In the genomic region with DNA sequence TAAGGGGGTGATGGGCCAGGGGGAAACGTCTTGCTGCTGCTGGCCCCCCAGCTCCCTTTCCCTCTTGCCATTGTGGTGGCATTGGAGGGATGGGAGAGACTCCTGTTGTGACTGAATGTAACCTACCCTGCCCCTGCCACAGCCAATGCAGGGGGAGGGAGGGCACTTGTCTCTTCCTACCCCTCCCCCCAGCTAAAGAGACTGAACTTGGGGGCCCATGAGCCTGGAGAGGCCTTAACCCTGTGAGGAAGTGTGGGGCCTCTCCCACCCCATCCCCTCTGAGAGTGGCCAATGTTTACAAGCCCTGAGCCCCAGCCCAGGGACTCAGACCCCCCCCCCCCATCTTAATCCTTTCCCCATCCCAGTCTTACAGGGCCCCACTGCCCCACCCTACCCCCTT, we compare ENCODE assay signal across 16 mouse cellular contexts. TPM values are rescaled to one million over a fixed set of nuclear protein-coding genes. Genes with fewer than 3 reads are reported as not detected.
A peak's percentile ranks its signal among the peaks of the same experiment; 100 is the strongest.
DNase-seq lines count a peak whose midpoint lies in the region; ATAC-seq lines count a peak whose summit lies in the region.
"Had no signal": no experiment of that assay in that cellular context is flagged by ENCODE, and none has a peak within 500 bp of the region (broad histone marks: within the 10 kb centered on the region; RNA-seq: fewer than 3 reads in every experiment).

No protein-coding gene starts in this region.

- peak overlapping the region; percentile 28; the same call in 1 of the 2 replicates for H3K9ac ChIP-seq in heart, embryonic 12.5 days
- 0 out of 2 replicates have a peak overlapping the region, but pooled peaks have one; percentile 7 for H3K9ac ChIP-seq in midbrain, embryonic 12.5 days (replicated peaks)
- H3K9ac ChIP-seq: lung, embryonic 15.5 days had no signal

- H3K4me2 ChIP-seq in heart, embryonic 12.5 days, result no peak overlapping the region
- H3K4me2 ChIP-seq in midbrain, embryonic 12.5 days (replicated peaks), result no peak overlapping the region
- H3K4me2 ChIP-seq: lung, embryonic 15.5 days had no signal

- ATAC-seq in heart, embryonic 12.5 days (ENCODE audit: insufficient number of reproducible peaks, low FRiP score), result no peak
- ATAC-seq in midbrain, embryonic 12.5 days (ENCODE audit: low FRiP score, low read depth), result no peak
- ATAC-seq: CD4-positive, CD25-positive, alpha-beta regulatory T cell, adult 4 months had no signal

- no peaks in the 10 kb centered on the region for H3K9me3 ChIP-seq in heart, embryonic 12.5 days (replicated peaks)
- H3K9me3 ChIP-seq in heart, embryonic 10.5 days, result no peaks in the 10 kb centered on the region
- no peaks in the 10 kb centered on the region for H3K9me3 ChIP-seq in midbrain, embryonic 12.5 days
- H3K9me3 ChIP-seq: lung, embryonic 15.5 days had no signal

- no peaks in the 10 kb centered on the region for H3K27me3 ChIP-seq in heart, embryonic 12.5 days (replicated peaks)
- no peaks in the 10 kb centered on the region for H3K27me3 ChIP-seq in heart, embryonic 10.5 days (ENCODE audit: insufficient read depth, poor library complexity, severe bottlenecking)
- no peaks in the 10 kb centered on the region for H3K27me3 ChIP-seq in midbrain, embryonic 12.5 days
- H3K27me3 ChIP-seq: lung, embryonic 15.5 days had no signal

- WGBS in heart, embryonic 12.5 days, result 66% methylated on average over 1 of the region's 1 CpGs
- WGBS in heart, embryonic 10.5 days, result 52% methylated on average over 1 of the region's 1 CpGs
- WGBS in midbrain, embryonic 12.5 days, result 53% methylated on average over 1 of the region's 1 CpGs

- no peak overlapping the region for H3K27ac ChIP-seq in heart, embryonic 12.5 days (ENCODE audit: poor library complexity, severe bottlenecking)
- no peak overlapping the region for H3K27ac ChIP-seq in heart, embryonic 10.5 days
- 0 out of 2 replicates have a peak overlapping the region, but pooled peaks have one; percentile 54 for H3K27ac ChIP-seq in midbrain, embryonic 12.5 days (replicated peaks)
- H3K27ac ChIP-seq: lung, embryonic 15.5 days had no signal

- peaks cover 75% of the 10 kb centered on the region for H3K36me3 ChIP-seq in heart, embryonic 12.5 days
- peaks cover 75% of the 10 kb centered on the region for H3K36me3 ChIP-seq in heart, embryonic 10.5 days
- peaks cover 76% of the 10 kb centered on the region for H3K36me3 ChIP-seq in midbrain, embryonic 12.5 days

- H3K4me1 ChIP-seq in heart, embryonic 12.5 days (replicated peaks), result peaks cover 33% of the 10 kb centered on the region
- H3K4me1 ChIP-seq in heart, embryonic 10.5 days, result peaks cover 61% of the 10 kb centered on the region
- peaks cover 45% of the 10 kb centered on the region for H3K4me1 ChIP-seq in midbrain, embryonic 12.5 days

- DNase-seq in heart, embryonic 10.5 days (ENCODE audit: low spot score), result no peak
- peak; percentile 2 for DNase-seq in lung, postnatal 10 days
- no peak for DNase-seq in lung, postnatal 25 days (ENCODE audit: low spot score)
- DNase-seq in c-Kit-positive CD71-positive TER-119-positive erythroid progenitor cells, embryonic 14.5 days (ENCODE audit: low spot score), result no peak
- no peak for DNase-seq in lung, adult 18-20 months
- DNase-seq: gastrocnemius, postnatal 25 days; kidney, postnatal 14 days; right cerebral cortex, adult 18-20 months had no signal

- H3K4me3 ChIP-seq in heart, embryonic 12.5 days, result no peak overlapping the region
- H3K4me3 ChIP-seq in heart, embryonic 10.5 days, result no peak overlapping the region
- H3K4me3 ChIP-seq in midbrain, embryonic 12.5 days, result no peak overlapping the region
- H3K4me3 ChIP-seq: lung, embryonic 15.5 days had no signal

RNA-seq across cellular contexts. Expression of a gene that starts 5.6 kb away (rescaled TPM):
- not detected in 2 replicates for polyA plus RNA-seq in heart, embryonic 12.5 days (2016; fragmentation: Nextera tagmentation; extraction: Ambion mirVana)
- polyA plus RNA-seq in heart, embryonic 10.5 days (2016; fragmentation: Nextera tagmentation; extraction: Ambion mirVana), result 0.28 and 2.3 TPM in 2 replicates
- 0.34 TPM in 1 of 2 replicates, not detected in the other for polyA plus RNA-seq in midbrain, embryonic 12.5 days (2016; fragmentation: Nextera tagmentation; extraction: Ambion mirVana)
- polyA plus RNA-seq: CD4-positive, CD25-positive, alpha-beta regulatory T cell, adult 4 months; embryonic facial prominence, embryonic 14.5 days; heart, postnatal 0 days; testis, adult 2 months had no signal

RNA-seq across cellular contexts. Expression of a gene that starts 5.9 kb away (rescaled TPM):
- 277 and 287 TPM in 2 replicates for polyA plus RNA-seq in heart, embryonic 12.5 days (2016; fragmentation: Nextera tagmentation; extraction: Ambion mirVana)
- polyA plus RNA-seq in heart, embryonic 10.5 days (2016; fragmentation: Nextera tagmentation; extraction: Ambion mirVana), result 287 and 294 TPM in 2 replicates
- 464 and 467 TPM in 2 replicates for polyA plus RNA-seq in midbrain, embryonic 12.5 days (2016; fragmentation: Nextera tagmentation; extraction: Ambion mirVana)

RNA-seq across cellular contexts. Expression of a gene that starts 9.1 kb away (rescaled TPM):
- polyA plus RNA-seq in heart, embryonic 12.5 days (2016; fragmentation: Nextera tagmentation; extraction: Ambion mirVana), result 9.9 and 10.1 TPM in 2 replicates
- polyA plus RNA-seq in heart, embryonic 10.5 days (2016; fragmentation: Nextera tagmentation; extraction: Ambion mirVana), result 8.0 and 10.8 TPM in 2 replicates
- polyA plus RNA-seq in midbrain, embryonic 12.5 days (2016; fragmentation: Nextera tagmentation; extraction: Ambion mirVana), result 20.5 and 21.1 TPM in 2 replicates

RNA-seq across cellular contexts. Expression of a gene that starts 25.1 kb away (rescaled TPM):
- polyA plus RNA-seq in heart, embryonic 12.5 days (2016; fragmentation: Nextera tagmentation; extraction: Ambion mirVana), result 44.0 and 44.1 TPM in 2 replicates
- polyA plus RNA-seq in heart, embryonic 10.5 days (2016; fragmentation: Nextera tagmentation; extraction: Ambion mirVana), result 50.6 and 56.6 TPM in 2 replicates
- polyA plus RNA-seq in midbrain, embryonic 12.5 days (2016; fragmentation: Nextera tagmentation; extraction: Ambion mirVana), result 58.0 and 58.1 TPM in 2 replicates

RNA-seq across cellular contexts. Expression of a gene that starts 25.9 kb away (rescaled TPM):
- polyA plus RNA-seq in heart, embryonic 12.5 days (2016; fragmentation: Nextera tagmentation; extraction: Ambion mirVana), result 0.40 TPM in 1 of 2 replicates, not detected in the other
- 0.07 TPM in 1 of 2 replicates, not detected in the other for polyA plus RNA-seq in heart, embryonic 10.5 days (2016; fragmentation: Nextera tagmentation; extraction: Ambion mirVana)
- polyA plus RNA-seq in midbrain, embryonic 12.5 days (2016; fragmentation: Nextera tagmentation; extraction: Ambion mirVana), result 89.4 and 93.1 TPM in 2 replicates
- polyA plus RNA-seq: CD4-positive, CD25-positive, alpha-beta regulatory T cell, adult 4 months; heart, postnatal 0 days; limb, embryonic 11.5 days had no signal
